Mouse (Mus musculus) ES-E14 (cell line): ENCODE data around the gene Lpin3.

Experiments used
- CHD2 ChIP-seq: IDR thresholded peaks from 2 replicates; pipeline ENCODE4 v1.6.1; 2014; ENCODE audit warnings: mild to moderate bottlenecking, low read depth, low read length, inconsistent platforms
- HCFC1 ChIP-seq: IDR thresholded peaks from 2 replicates; pipeline ENCODE4 v1.6.1; 2012; ENCODE audit warnings: low read length, inconsistent platforms, borderline replicate concordance; ENCODE audit not compliant: insufficient read depth
- ZC3H11A ChIP-seq: IDR thresholded peaks from 2 replicates; pipeline ENCODE4 v1.6.1; 2012; ENCODE audit warnings: low read depth, mild to moderate bottlenecking, inconsistent platforms, low read length, borderline replicate concordance
- ZNF384 ChIP-seq: IDR thresholded peaks from 2 replicates; pipeline ENCODE4 v1.6.1; 2012; ENCODE audit warnings: low read depth, low read length, inconsistent platforms

DNA sequence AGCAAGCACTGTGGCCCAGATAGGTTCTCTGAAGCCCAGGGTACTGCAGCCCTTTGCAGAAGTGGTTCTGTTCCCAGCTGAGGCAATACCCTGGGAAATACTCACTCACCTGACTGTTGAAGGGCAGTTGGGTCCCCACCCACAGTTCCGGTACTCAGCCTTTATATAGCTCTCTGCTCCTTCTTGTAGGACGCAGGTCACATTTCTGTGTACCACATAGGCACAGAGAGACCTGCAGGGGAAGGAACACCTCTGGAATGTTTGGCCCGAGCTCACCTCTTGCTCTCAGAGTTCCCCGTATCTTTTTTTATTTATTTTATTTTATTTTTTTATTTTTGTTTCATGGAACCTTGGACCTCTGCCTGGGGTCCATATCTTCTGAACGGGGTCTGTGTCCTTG is 30.2 kb downstream of the Lpin3 start:
- TF ChIP-seq ZNF384 (no peak), ZC3H11A (no peak), CHD2 (no peak), HCFC1 (no peak)
